Mouse (Mus musculus) spleen, adult 2 months (tissue): ENCODE measurements around the gene Retreg1. TPM values are rescaled to one million over a fixed set of nuclear protein-coding genes. Genes with fewer than 3 reads are reported as not detected.

Experiments
- DNase-seq, 2 experiments: peaks; one replicate each; pipeline versions ENCODE4 v3.0.0 to v3.0.0-alpha.2; 2012 to 2021; ENCODE audit warnings: low spot score in 2 of 2, low read depth in 1 of 2
- H3K27ac ChIP-seq: fragments of 200-500 bp; 2 replicates; pipeline ENCODE4 v1.5.1; 2012; ENCODE audit warnings: low read length, inconsistent platforms; ENCODE audit not compliant: insufficient read depth
- H3K27me3 ChIP-seq: fragments of 200-500 bp; 2 replicates; pipeline ENCODE4 v1.6.1; 2012; ENCODE audit warnings: mild to moderate bottlenecking, moderate library complexity, low read length, inconsistent platforms; ENCODE audit not compliant: control insufficient read depth, insufficient read depth
- H3K36me3 ChIP-seq: fragments of 200-500 bp; 2 replicates; pipeline ENCODE4 v1.6.1; 2012; ENCODE audit warnings: mild to moderate bottlenecking, low read length, inconsistent platforms; ENCODE audit not compliant: control insufficient read depth, insufficient read depth
- H3K4me1 ChIP-seq: fragments of 200-500 bp; 2 replicates; pipeline ENCODE4 v1.6.1; 2011; ENCODE audit warnings: inconsistent platforms; ENCODE audit not compliant: control insufficient read depth, insufficient read depth, insufficient read length
- H3K4me3 ChIP-seq: fragments of 200-500 bp; 2 replicates; pipeline ENCODE4 v1.5.1; 2011; ENCODE audit warnings: mild to moderate bottlenecking, inconsistent platforms; ENCODE audit not compliant: insufficient read depth, insufficient read length; ENCODE audit errors: extremely low read depth
- CTCF ChIP-seq: fragments of 200-500 bp; IDR thresholded peaks from 2 replicates; pipeline ENCODE4 v1.5.1; 2011; ENCODE audit warnings: mild to moderate bottlenecking, inconsistent platforms; ENCODE audit not compliant: insufficient read depth, insufficient read length, insufficient replicate concordance; ENCODE audit errors: extremely low read depth
- POLR2A ChIP-seq: fragments of 200-500 bp; IDR thresholded peaks from 2 replicates; pipeline ENCODE4 v1.6.1; 2011; ENCODE audit warnings: low read depth, low read length, inconsistent platforms
- WGBS: fragments of 180-500 bp; shearing (Covaris S2); methylation state at CpG from one replicate; pipeline ENCODE4 v1.1.7; 2018; 5-methylcytosine and 5-hydroxymethylcytosine counted together
- polyA plus RNA-seq: library from polyadenylated mRNA; depleted of rRNA; stranded (reverse); fragments of >200 nt; gene quantifications from 2 replicates; pipeline ENCODE4 v1.2.3, GENCODE M21; 2012

Retreg1 gene
- polyA plus RNA-seq, 1 experiment = 8.8 TPM

DNA sequence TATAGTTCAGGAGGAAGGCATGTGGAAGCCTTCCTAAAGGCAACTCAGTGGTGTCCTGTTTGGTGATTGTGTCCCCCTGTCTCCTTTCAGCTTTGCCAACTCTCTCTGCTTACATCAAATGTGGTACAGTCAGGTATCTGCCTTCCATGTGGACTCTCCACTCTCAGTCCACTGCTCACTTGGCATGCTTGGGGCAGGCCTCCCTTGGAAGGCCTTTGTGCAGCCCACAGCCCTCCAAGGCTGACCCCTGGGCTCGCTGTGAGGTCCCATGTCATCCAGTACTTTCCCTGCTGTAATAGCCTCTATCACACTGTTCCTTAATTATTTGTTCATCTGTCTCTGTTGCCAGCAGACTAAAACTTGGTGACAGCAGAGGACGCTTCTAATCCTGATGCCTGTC lies 79.0 kb downstream of the Retreg1 start:
- DNase-seq = no peak
- H3K4me1 ChIP-seq = peaks cover 6% of the 10 kb centered on the region; the same call in 1 of the 2 replicates
- no peak for TF ChIP-seq CTCF
- no peak overlapping the region for H3K4me3 ChIP-seq
- H3K36me3 ChIP-seq = no peaks in the 10 kb centered on the region
- H3K27me3 ChIP-seq = no peaks in the 10 kb centered on the region
- H3K27ac ChIP-seq = no peak overlapping the region
- WGBS = 91% methylated on average over 2 of the region's 2 CpGs

DNA sequence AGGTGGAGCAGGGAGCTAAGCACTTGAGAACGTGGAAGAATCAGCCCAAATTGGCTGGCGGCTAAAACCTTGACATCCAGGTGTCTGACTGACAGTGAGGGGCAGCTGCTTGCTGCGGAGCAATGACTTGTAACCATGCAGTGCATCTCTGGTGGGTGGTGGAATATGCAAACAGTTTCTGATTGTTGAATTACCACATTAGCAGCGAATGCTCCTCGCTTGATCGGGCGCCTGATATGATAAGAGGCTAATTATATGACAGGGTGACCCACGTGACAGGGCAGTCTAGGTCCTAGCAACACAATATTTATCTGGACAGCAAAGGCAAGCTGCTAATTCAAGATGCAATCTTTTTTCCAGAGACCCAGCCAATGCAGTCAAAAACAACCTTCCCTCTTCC lies 80.9 kb downstream of the Retreg1 start:
- 78% methylated on average over 8 of the region's 8 CpGs for WGBS

GRCm38 (mm10) chr15:25926171-25926570 lies 83.2 kb downstream of the Retreg1 start:
- no peaks in the 10 kb centered on the region for H3K27me3 ChIP-seq
- no peak overlapping the region for H3K4me3 ChIP-seq
- H3K27ac ChIP-seq = no peak overlapping the region
- TF ChIP-seq CTCF = no peak
- no peak for TF ChIP-seq POLR2A
- peaks cover 6% of the 10 kb centered on the region; the same call in 1 of the 2 replicates for H3K4me1 ChIP-seq
- no peak for DNase-seq
- 95% methylated on average over 4 of the region's 4 CpGs for WGBS
- no peaks in the 10 kb centered on the region for H3K36me3 ChIP-seq

More for the DNA sequence above, 80.9 kb downstream of the Retreg1 start:
- TF ChIP-seq POLR2A (no peak), CTCF (no peak)
- Histone ChIP-seq H3K4me3 (no peak overlapping the region), H3K4me1 (peaks cover 6% of the 10 kb centered on the region; the same call in 1 of the 2 replicates), H3K27ac (no peak overlapping the region), H3K36me3 (no peaks in the 10 kb centered on the region), H3K27me3 (no peaks in the 10 kb centered on the region)
- no peak for DNase-seq

DNA sequence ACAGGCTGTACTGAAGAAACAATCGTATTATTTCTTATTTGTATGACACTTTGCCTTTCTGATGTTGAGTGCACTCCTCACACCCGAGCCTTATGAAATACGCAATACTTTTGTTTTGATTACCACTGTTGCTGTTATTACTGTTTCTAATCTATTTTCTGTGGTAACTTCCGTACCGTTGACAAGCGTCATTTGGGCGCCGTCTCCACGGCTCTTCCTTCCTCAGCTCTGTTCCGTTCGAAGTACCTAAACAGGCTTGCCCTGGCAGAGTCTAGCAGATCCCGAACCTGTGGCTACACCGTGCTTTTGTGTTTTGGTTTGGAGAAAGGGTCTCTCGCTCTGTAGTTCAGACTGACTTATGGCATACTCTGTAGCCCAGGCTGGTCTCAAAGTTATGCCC lies 84.1 kb downstream of the Retreg1 start:
- Histone ChIP-seq H3K4me3 (no peak overlapping the region), H3K27ac (no peak overlapping the region), H3K4me1 (peaks cover 6% of the 10 kb centered on the region; the same call in 1 of the 2 replicates), H3K27me3 (no peaks in the 10 kb centered on the region), H3K36me3 (no peaks in the 10 kb centered on the region)
- WGBS = 86% methylated on average over 14 of the region's 14 CpGs
- no peak for DNase-seq
- TF ChIP-seq CTCF = no peak
- TF ChIP-seq POLR2A = no peak

- Histone ChIP-seq H3K36me3 (no peaks in the 10 kb centered on the region), H3K27me3 (no peaks in the 10 kb centered on the region), H3K4me1 (peaks cover 13% of the 10 kb centered on the region; the same call in 1 of the 2 replicates), H3K27ac (no peak overlapping the region), H3K4me3 (no peak overlapping the region)
- no peak for DNase-seq
- TF ChIP-seq CTCF = no peak
- TF ChIP-seq POLR2A = no peak
- 83% methylated on average over 8 of the region's 8 CpGs for WGBS
Measured at GRCm38 (mm10) chr15:25928001-25928400, 85.0 kb downstream of the Retreg1 start.

- Histone ChIP-seq H3K27ac (no peak overlapping the region), H3K36me3 (no peaks in the 10 kb centered on the region), H3K27me3 (no peaks in the 10 kb centered on the region), H3K4me3 (no peak overlapping the region), H3K4me1 (peaks cover 13% of the 10 kb centered on the region; the same call in 1 of the 2 replicates)
- TF ChIP-seq POLR2A (no peak), CTCF (peak; percentile 36; the same call in 1 of the 2 replicates)
- DNase-seq = no peak
- WGBS = 73% methylated on average over 5 of the region's 5 CpGs
Measured at GRCm38 (mm10) chr15:25928831-25929230, 85.9 kb downstream of the Retreg1 start.

- DNase-seq = no peak
- no peaks in the 10 kb centered on the region for H3K27me3 ChIP-seq
- no peaks in the 10 kb centered on the region for H3K36me3 ChIP-seq
- no peak overlapping the region for H3K27ac ChIP-seq
- WGBS = 69% methylated on average over 11 of the region's 11 CpGs
- peaks cover 12% of the 10 kb centered on the region; the same call in 1 of the 2 replicates for H3K4me1 ChIP-seq
- no peak for TF ChIP-seq POLR2A
- TF ChIP-seq CTCF = no peak
- no peak overlapping the region for H3K4me3 ChIP-seq
Measured at GRCm38 (mm10) chr15:25929518-25929917, 86.5 kb downstream of the Retreg1 start.
